Mouse (Mus musculus) ES-Bruce4 (cell line): ENCODE data around the gene Urb2. TPM values are rescaled to one million over a fixed set of nuclear protein-coding genes. Genes with fewer than 3 reads are reported as not detected.

ENCODE experiments used
- H3K27ac ChIP-seq: 2 replicates; pipeline ENCODE4 v1.5.1; 2012; ENCODE audit warnings: low read length, inconsistent platforms; ENCODE audit not compliant: insufficient read depth
- H3K27me3 ChIP-seq: 2 replicates; pipeline ENCODE4 v1.6.1; 2012; ENCODE audit warnings: mild to moderate bottlenecking, low read length, inconsistent platforms; ENCODE audit not compliant: control insufficient read depth, poor library complexity, insufficient read depth, severe bottlenecking
- H3K36me3 ChIP-seq: 2 replicates; pipeline ENCODE4 v1.6.1; 2012; ENCODE audit warnings: inconsistent platforms, mild to moderate bottlenecking, low read length, moderate library complexity; ENCODE audit not compliant: control insufficient read depth, poor library complexity, insufficient read depth, severe bottlenecking
- H3K4me1 ChIP-seq: one replicate; pipeline ENCODE4 v1.8.1; 2011; ENCODE audit warnings: low read length; ENCODE audit not compliant: control insufficient read depth, insufficient read depth
- H3K4me3 ChIP-seq: 2 replicates; pipeline ENCODE4 v1.5.1; 2011; ENCODE audit warnings: low read depth, mild to moderate bottlenecking, low read length
- H3K9ac ChIP-seq: 2 replicates; pipeline ENCODE4 v1.6.1; 2012; ENCODE audit warnings: low read depth, mild to moderate bottlenecking, inconsistent platforms; ENCODE audit not compliant: poor library complexity, severe bottlenecking
- H3K9me3 ChIP-seq: replicated peaks from 2 replicates; pipeline ENCODE4 v1.6.1; 2012; ENCODE audit warnings: mild to moderate bottlenecking, low read length, inconsistent platforms; ENCODE audit not compliant: control insufficient read depth, poor library complexity, insufficient read depth, severe bottlenecking
- CTCF ChIP-seq: IDR thresholded peaks from one replicate; pipeline ENCODE4 v1.8.1; 2011; ENCODE audit warnings: low read depth, low read length
- EP300 ChIP-seq: IDR thresholded peaks from 2 replicates; pipeline ENCODE4 v1.6.1; 2011; ENCODE audit warnings: low read depth, low read length; ENCODE audit not compliant: insufficient read depth
- POLR2A ChIP-seq: IDR thresholded peaks from one replicate; pipeline ENCODE4 v1.8.1; 2011; ENCODE audit warnings: low read length; ENCODE audit not compliant: insufficient read depth
- polyA plus RNA-seq: library from polyadenylated mRNA; stranded (reverse); fragments of >200 nt; gene quantifications from 2 replicates; pipeline ENCODE4 v1.2.4, GENCODE M21; 2011; ENCODE audit warnings: low read depth; ENCODE audit not compliant: missing spikeins, insufficient read depth, insufficient read length

Gene Urb2
- polyA plus RNA-seq, 1 experiment: 48.5 TPM

DNA sequence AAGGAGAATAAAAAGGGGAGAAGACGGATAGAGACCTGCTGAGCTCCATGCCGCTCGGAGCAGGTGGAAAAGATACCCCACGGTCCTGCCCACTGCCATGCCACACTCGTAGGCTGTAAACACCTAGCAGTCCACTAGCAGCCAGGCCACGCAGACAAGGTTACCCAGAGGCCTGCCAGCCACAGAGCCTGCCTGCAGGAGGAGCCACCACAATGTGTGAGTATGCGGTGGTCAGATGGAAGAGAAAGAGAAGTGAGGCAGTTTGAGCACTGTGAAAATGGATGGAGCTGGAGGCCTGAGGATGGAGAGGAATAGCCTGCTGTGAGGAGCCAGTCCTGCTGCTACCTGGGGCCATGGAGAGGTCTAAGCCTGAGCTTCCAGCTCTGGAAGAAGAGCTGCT lies 62.3 kb downstream of the Urb2 start:
- Histone ChIP-seq H3K4me1 (peaks cover 10% of the 10 kb centered on the region), H3K27ac (no peak overlapping the region), H3K9ac (no peak overlapping the region), H3K9me3 (no peaks in the 10 kb centered on the region), H3K27me3 (no peaks in the 10 kb centered on the region), H3K36me3 (no peaks in the 10 kb centered on the region), H3K4me3 (no peak overlapping the region)
- TF ChIP-seq CTCF: peak; percentile 49
- TF ChIP-seq POLR2A: no peak

- no peaks in the 10 kb centered on the region for H3K36me3 ChIP-seq
- H3K4me1 ChIP-seq: peaks cover 14% of the 10 kb centered on the region
- H3K4me3 ChIP-seq: no peak overlapping the region
- no peaks in the 10 kb centered on the region for H3K9me3 ChIP-seq
- H3K27me3 ChIP-seq: no peaks in the 10 kb centered on the region
- H3K27ac ChIP-seq: no peak overlapping the region
- TF ChIP-seq POLR2A (no peak), EP300 (no peak), CTCF (no peak)
- no peak overlapping the region for H3K9ac ChIP-seq
Observed at GRCm38 (mm10) chr8:124085668-124086067, 64.4 kb downstream of the Urb2 start.

- Histone ChIP-seq H3K27me3 (no peaks in the 10 kb centered on the region), H3K4me3 (no peak overlapping the region), H3K4me1 (peaks cover 14% of the 10 kb centered on the region), H3K9ac (no peak overlapping the region), H3K9me3 (peaks cover 4% of the 10 kb centered on the region; the same call in 1 of the 2 replicates), H3K36me3 (no peaks in the 10 kb centered on the region), H3K27ac (peak overlapping the region; percentile 40)
- TF ChIP-seq EP300 (peak; percentile 95), CTCF (no peak), POLR2A (no peak)
Observed at GRCm38 (mm10) chr8:124088092-124088613, 66.8 kb downstream of the Urb2 start.

- H3K4me3 ChIP-seq: no peak overlapping the region
- TF ChIP-seq CTCF: no peak
- TF ChIP-seq EP300: no peak
- no peak for TF ChIP-seq POLR2A
- H3K9me3 ChIP-seq: peaks cover 5% of the 10 kb centered on the region; the same call in 1 of the 2 replicates
- no peaks in the 10 kb centered on the region for H3K36me3 ChIP-seq
- no peak overlapping the region for H3K9ac ChIP-seq
- H3K4me1 ChIP-seq: peaks cover 14% of the 10 kb centered on the region
- H3K27ac ChIP-seq: no peak overlapping the region
- H3K27me3 ChIP-seq: no peaks in the 10 kb centered on the region
Observed at GRCm38 (mm10) chr8:124089016-124089415, 67.7 kb downstream of the Urb2 start.

GRCm38 (mm10) chr8:124090473-124090872 lies 69.2 kb downstream of the Urb2 start:
- Histone ChIP-seq H3K27ac (no peak overlapping the region), H3K4me1 (peaks cover 14% of the 10 kb centered on the region), H3K36me3 (no peaks in the 10 kb centered on the region), H3K4me3 (no peak overlapping the region), H3K9me3 (peaks cover 6% of the 10 kb centered on the region), H3K9ac (no peak overlapping the region), H3K27me3 (no peaks in the 10 kb centered on the region)
- no peak for TF ChIP-seq EP300
- no peak for TF ChIP-seq POLR2A
- no peak for TF ChIP-seq CTCF

Other genes starting within 250 kb of the Urb2 start
- gene Rab4a, start 215.5 kb upstream of the Urb2 start, polyA plus RNA-seq: 26.1 and 32.6 TPM in 2 replicates
- 4.8 and 6.6 TPM in 2 replicates for gene Ccsap, start 161.3 kb upstream of the Urb2 start, polyA plus RNA-seq
- gene Acta1, start 126.8 kb upstream of the Urb2 start, polyA plus RNA-seq: 42.6 and 42.8 TPM in 2 replicates
- gene Nup133, start 72.2 kb upstream of the Urb2 start, polyA plus RNA-seq: 56.1 and 64.1 TPM in 2 replicates
- 19.1 and 20.3 TPM in 2 replicates for gene Abcb10, start 38.4 kb upstream of the Urb2 start, polyA plus RNA-seq
- gene Taf5l, start 111 bp upstream of the Urb2 start, polyA plus RNA-seq: 62.3 and 68.1 TPM in 2 replicates
- 5.6 and 11.5 TPM in 2 replicates for gene Galnt2, start 209.9 kb downstream of the Urb2 start, polyA plus RNA-seq